In the genomic region with DNA sequence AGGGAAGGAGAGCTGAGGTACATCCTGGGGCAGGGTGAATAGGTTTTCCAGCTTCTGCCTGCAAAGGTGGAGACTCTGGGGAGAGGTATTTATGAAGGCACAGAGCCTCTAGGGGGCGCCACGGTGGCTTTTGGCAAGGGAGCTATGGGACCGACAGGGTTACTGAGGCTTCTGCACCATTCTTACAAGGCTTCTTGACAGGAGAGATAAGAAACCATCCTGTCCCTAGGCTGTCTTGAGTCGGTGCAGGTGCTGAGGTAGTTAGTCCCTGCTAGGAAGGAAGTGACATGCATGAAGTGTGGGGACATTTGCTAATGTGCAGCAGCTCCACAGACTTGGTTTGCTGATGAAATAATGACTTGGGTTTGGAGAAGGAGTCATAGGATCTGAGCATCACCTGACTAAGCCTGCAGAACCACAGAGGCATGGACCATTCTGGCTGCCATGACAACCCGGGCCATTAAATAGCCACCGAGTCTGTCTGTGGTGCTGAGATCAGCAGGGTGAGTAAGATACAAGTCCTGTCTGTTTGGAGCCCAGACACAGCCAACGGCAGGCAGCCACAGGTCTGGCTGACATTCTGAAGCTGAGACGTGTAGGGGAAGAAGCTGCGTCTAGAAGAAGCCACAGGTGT, we compare ENCODE assay signal across 9 mouse cellular contexts. TPM values are rescaled to one million over a fixed set of nuclear protein-coding genes. Genes with fewer than 3 reads are reported as not detected.
DNase-seq lines count a peak whose midpoint lies in the region; ATAC-seq and TF ChIP-seq lines count a peak whose summit lies in the region.
"Had no signal": no experiment of that assay in that cellular context is flagged by ENCODE, and none has a peak within 500 bp of the region (broad histone marks: within the 10 kb centered on the region; RNA-seq: fewer than 3 reads in every experiment).

No protein-coding gene starts in this region.

- no peak overlapping the region for H3K4me3 ChIP-seq in lung, postnatal 0 days (ENCODE audit: low read depth, low read length)

- TF ChIP-seq EP300 in lung, postnatal 0 days (IDR thresholded peaks at IDR 0.05): no peak

- H3K27me3 ChIP-seq in lung, postnatal 0 days (replicated peaks; ENCODE audit: insufficient read depth, low read length): peaks cover 24% of the 10 kb centered on the region
- no peaks in the 10 kb centered on the region for H3K27me3 ChIP-seq in splenic B cell, adult 2 months (ENCODE audit: control insufficient read depth, insufficient read depth, low read length, poor library complexity, severe bottlenecking)

- TF ChIP-seq CTCF in lung, postnatal 0 days (IDR thresholded peaks at IDR 0.05): peak; percentile 50

- H3K27ac ChIP-seq in lung, postnatal 0 days (ENCODE audit: low read length): no peak overlapping the region

- no peaks in the 10 kb centered on the region for H3K9me3 ChIP-seq in lung, postnatal 0 days (ENCODE audit: low read length)

- 16% methylated on average over 9 of the region's 9 CpGs for WGBS in lung, postnatal 0 days

- no peaks in the 10 kb centered on the region for H3K36me3 ChIP-seq in lung, postnatal 0 days (ENCODE audit: insufficient read depth, low read length)
- no peaks in the 10 kb centered on the region for H3K36me3 ChIP-seq in splenic B cell, adult 2 months (ENCODE audit: control insufficient read depth, insufficient read depth, low read length, poor library complexity, severe bottlenecking)

- DNase-seq in adrenal gland, postnatal 25 days: peak; percentile 27
- no peak for DNase-seq in adrenal gland, postnatal 4 days (ENCODE audit: low spot score in 2 of 2)
- no peak for DNase-seq in lung, postnatal 0 days (ENCODE audit: low spot score)
- no peak for DNase-seq in lung, postnatal 25 days (ENCODE audit: low spot score)
- DNase-seq in brain, adult 2 months (ENCODE audit: low read depth, low spot score): peak; percentile 61
- DNase-seq in splenic B cell, adult 2 months (ENCODE audit: low read depth, low spot score): peak; percentile 31
- no peak for DNase-seq in heart, adult 11 months
- no peak for DNase-seq in ovary, postnatal 36 days (ENCODE audit: low spot score)
- DNase-seq: kidney, postnatal 25 days had no signal

- H3K4me1 ChIP-seq in lung, postnatal 0 days (ENCODE audit: insufficient read depth, low read depth, low read length): no peaks in the 10 kb centered on the region

- no peak overlapping the region for H3K4me2 ChIP-seq in lung, postnatal 0 days (replicated peaks; ENCODE audit: low read depth, low read length)

- no peak for ATAC-seq in lung, postnatal 0 days

- H3K9ac ChIP-seq in lung, postnatal 0 days (replicated peaks; ENCODE audit: low read depth): no peak overlapping the region

RNA-seq across cellular contexts. Expression of a gene that starts 2.2 kb away (rescaled TPM):
- 2.3 and 3.3 TPM in 2 replicates for total RNA-seq in adrenal gland, postnatal 25 days (2021)
- total RNA-seq in adrenal gland, postnatal 4 days (2021): 1 to 10 TPM; 6.7 to 9.7 TPM
- polyA plus RNA-seq in lung, postnatal 0 days (2015; fragmentation: Nextera tagmentation; extraction: Ambion mirVana): 6.5 and 7.2 TPM in 2 replicates

RNA-seq across cellular contexts. Expression of a gene that starts 32.4 kb away (rescaled TPM):
- 52.7 and 56.7 TPM in 2 replicates for total RNA-seq in adrenal gland, postnatal 25 days (2021)
- 10 to 100 TPM; 79.6 to 81.6 TPM for total RNA-seq in adrenal gland, postnatal 4 days (2021)
- 42.3 and 47.3 TPM in 2 replicates for polyA plus RNA-seq in lung, postnatal 0 days (2015; fragmentation: Nextera tagmentation; extraction: Ambion mirVana)

RNA-seq across cellular contexts. Expression of a gene that starts 44.9 kb away (rescaled TPM):
- 8.4 and 15.2 TPM in 2 replicates for total RNA-seq in adrenal gland, postnatal 25 days (2021)
- 10 to 100 TPM; 25.6 to 31.5 TPM for total RNA-seq in adrenal gland, postnatal 4 days (2021)
- polyA plus RNA-seq in lung, postnatal 0 days (2015; fragmentation: Nextera tagmentation; extraction: Ambion mirVana): 5.5 and 8.8 TPM in 2 replicates

RNA-seq across cellular contexts. Expression of a gene that starts 47.2 kb away (rescaled TPM):
- total RNA-seq in adrenal gland, postnatal 25 days (2021): 17.5 and 18.0 TPM in 2 replicates
- 10 to 100 TPM; 17.8 to 23.3 TPM for total RNA-seq in adrenal gland, postnatal 4 days (2021)
- 7.3 and 8.3 TPM in 2 replicates for polyA plus RNA-seq in lung, postnatal 0 days (2015; fragmentation: Nextera tagmentation; extraction: Ambion mirVana)

Comparison
In these comparisons a context has a peak if more than half of its experiments do, and no peak if none do; other contexts are left out.
1. DNase-seq: peak in adrenal gland, postnatal 25 days (single experiment), brain, adult 2 months (single experiment) and splenic B cell, adult 2 months (single experiment); none in adrenal gland, postnatal 4 days (0 of 2), lung, postnatal 0 days (single experiment), lung, postnatal 25 days (single experiment), heart, adult 11 months (single experiment) and ovary, postnatal 36 days (single experiment).